Mouse (Mus musculus) embryonic fibroblast, embryonic 13.5 days (primary cell): ENCODE measurements around the gene Tubgcp3.

ENCODE experiments used
- CTCF ChIP-seq: IDR thresholded peaks from 2 replicates; pipeline ENCODE4 v1.5.1; 2011; ENCODE audit warnings: mild to moderate bottlenecking, control low read depth, low read length, moderate library complexity, borderline replicate concordance; ENCODE audit not compliant: insufficient read depth
- POLR2A ChIP-seq: IDR thresholded peaks from 2 replicates; pipeline ENCODE4 v1.6.1; 2011; ENCODE audit warnings: low read depth, mild to moderate bottlenecking, control low read depth, low read length, moderate library complexity

DNA sequence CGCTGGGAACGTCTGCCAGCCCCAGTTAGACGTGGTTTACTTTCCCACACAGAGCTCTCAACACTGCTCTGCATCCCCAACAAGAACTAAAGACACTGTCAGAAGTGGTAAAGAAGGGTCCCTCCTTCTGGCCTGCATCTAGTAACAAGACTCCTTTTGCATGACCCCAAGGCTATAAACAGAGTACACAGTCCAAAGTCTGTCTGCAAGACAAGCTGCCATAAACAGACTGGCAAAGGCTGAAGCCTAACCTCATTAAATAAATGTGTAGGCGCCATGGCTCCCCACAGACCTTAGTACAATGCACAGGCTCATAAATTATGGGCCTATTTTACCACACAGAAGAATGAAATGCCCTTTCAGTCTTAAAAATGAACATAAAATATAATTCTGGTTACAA is 21.6 kb downstream of the Tubgcp3 start:
- TF ChIP-seq CTCF (no peak), POLR2A (no peak)
